Mouse (Mus musculus) forebrain, postnatal 0 days (tissue): ENCODE data around the gene Maged1. TPM values are rescaled to one million over a fixed set of nuclear protein-coding genes. Genes with fewer than 3 reads are reported as not detected.

Source experiments
- ATAC-seq: fragments of 200-750 bp; cut with Nextera tagmentation; 2 replicates; pipeline ENCODE4 v1.8.0; 2017; ENCODE audit warnings: mild to moderate bottlenecking, moderate library complexity
- DNase-seq: peaks from one replicate; pipeline ENCODE4 v3.0.0-alpha.2; 2015
- H3K27ac ChIP-seq: fragments of 300-500 bp; sonication (generic); 2 replicates; pipeline ENCODE4 v1.5.1; 2014; ENCODE audit warnings: low read depth, mild to moderate bottlenecking, antibody characterized with exemption, low read length, moderate library complexity, mixed read lengths
- H3K27me3 ChIP-seq: fragments of 300-500 bp; sonication (generic); 2 replicates; pipeline ENCODE4 v1.6.1; 2014; ENCODE audit warnings: mild to moderate bottlenecking, low read length, mixed read lengths; ENCODE audit not compliant: insufficient read depth
- H3K36me3 ChIP-seq: fragments of 300-500 bp; sonication (generic); 2 replicates; pipeline ENCODE4 v1.6.1; 2014; ENCODE audit warnings: mild to moderate bottlenecking, moderate library complexity; ENCODE audit not compliant: insufficient read depth
- H3K4me1 ChIP-seq: fragments of 300-500 bp; sonication (generic); 2 replicates; pipeline ENCODE4 v1.6.1; 2014; ENCODE audit warnings: antibody characterized with exemption; ENCODE audit not compliant: insufficient read depth
- H3K4me2 ChIP-seq: fragments of 300-500 bp; sonication (generic); 2 replicates; pipeline ENCODE4 v1.6.1; 2014; ENCODE audit warnings: low read depth, mild to moderate bottlenecking, moderate library complexity
- H3K4me3 ChIP-seq: fragments of 300-500 bp; sonication (generic); 2 replicates; pipeline ENCODE4 v1.5.1; 2014; ENCODE audit warnings: low read depth, low read length, mixed read lengths
- H3K9ac ChIP-seq: fragments of 300-500 bp; sonication (generic); 2 replicates; pipeline ENCODE4 v1.6.1; 2014; ENCODE audit warnings: mild to moderate bottlenecking
- H3K9me3 ChIP-seq: fragments of 300-500 bp; sonication (generic); 2 replicates; pipeline ENCODE4 v1.6.1; 2016; ENCODE audit warnings: low read length
- CTCF ChIP-seq: sonication (generic); IDR thresholded peaks from 2 replicates; pipeline ENCODE4 v1.5.1; 2016; ENCODE audit warnings: antibody characterized with exemption, control low read depth, low read depth
- WGBS: fragments of 180-500 bp; shearing (Covaris S2); extraction: QIAGEN DNeasy Blood & Tissue Kit; methylation state at CpG from one replicate; pipeline ENCODE4 v1.1.7; 2014; 5-methylcytosine and 5-hydroxymethylcytosine counted together
- polyA plus RNA-seq: library from polyadenylated mRNA; unstranded; fragments of >200 nt; fragmentation: Nextera tagmentation; extraction: Ambion mirVana; gene quantifications from 2 replicates; pipeline ENCODE4 v1.2.1, GENCODE M21; 2015
- total RNA-seq: library from RNA; depleted of rRNA; stranded (reverse); fragments of >200 nt; gene quantifications from 2 replicates; pipeline ENCODE4 v1.2.3, GENCODE M21; 2014; rRNA removed

The Maged1 gene
- total and polyA plus RNA-seq, 2 experiments from 2014 or later, result 838 to 1,158 TPM

- Histone ChIP-seq H3K27ac (no peak overlapping the region), H3K36me3 (no peaks in the 10 kb centered on the region), H3K4me3 (no peak overlapping the region), H3K9me3 (no peaks in the 10 kb centered on the region), H3K4me2 (no peak overlapping the region), H3K27me3 (no peaks in the 10 kb centered on the region), H3K4me1 (no peaks in the 10 kb centered on the region), H3K9ac (no peak overlapping the region)
- TF ChIP-seq CTCF, result no peak
- DNase-seq (no peak), ATAC-seq (no peak)
- 88% methylated on average over 2 of the region's 2 CpGs for WGBS
These were observed 55.7 kb downstream of the Maged1 start for GRCm38 (mm10) chrX:94486001-94486792.

Other genes starting within 250 kb of the Maged1 start
- 0.24 and 0.31 TPM in 2 replicates for gene Fam90a1b, start 175.4 kb downstream of the Maged1 start, total RNA-seq
- gene Fam90a1b, start 175.4 kb downstream of the Maged1 start, polyA plus RNA-seq, result 0.39 and 0.42 TPM in 2 replicates
- gene Apoo, start 175.0 kb downstream of the Maged1 start, total RNA-seq, result 69.9 and 76.6 TPM in 2 replicates
- gene Apoo, start 175.0 kb downstream of the Maged1 start, polyA plus RNA-seq, result 142 and 156 TPM in 2 replicates
- 11.8 and 14.2 TPM in 2 replicates for gene Gspt2, start 93.9 kb upstream of the Maged1 start, total RNA-seq
- gene Gspt2, start 93.9 kb upstream of the Maged1 start, polyA plus RNA-seq, result 14.0 and 20.5 TPM in 2 replicates
- gene Zxdb, start 182.4 kb upstream of the Maged1 start, total RNA-seq, result 18.2 and 25.9 TPM in 2 replicates
- gene Zxdb, start 182.4 kb upstream of the Maged1 start, polyA plus RNA-seq, result 1.4 TPM in 2 replicates